Mouse (Mus musculus) ES-E14 (cell line): ENCODE measurements around the gene Gps2. TPM values are rescaled to one million over a fixed set of nuclear protein-coding genes. Genes with fewer than 3 reads are reported as not detected.

Experiments used
- DNase-seq: peaks from one replicate; pipeline ENCODE4 v3.0.0-alpha.2; 2013; ENCODE audit warnings: low read depth, low spot score
- H3K27ac ChIP-seq: 2 replicates; pipeline ENCODE4 v1.5.1; 2012; ENCODE audit warnings: low read depth, mild to moderate bottlenecking, low read length, moderate library complexity, mixed read lengths; ENCODE audit not compliant: poor library complexity, insufficient read depth, severe bottlenecking
- H3K36me3 ChIP-seq: 2 replicates; pipeline ENCODE4 v1.6.1; 2012; ENCODE audit warnings: mild to moderate bottlenecking, low read length, moderate library complexity, mixed read lengths; ENCODE audit not compliant: control insufficient read depth, poor library complexity, insufficient read depth, severe bottlenecking
- H3K4me1 ChIP-seq, 2 experiments: fragments of 150-350 bp in 1 of 2; sonication (generic) in 1 of 2; 2 replicates each; pipeline ENCODE4 v1.6.1; 2012; ENCODE audit warnings: low read length in 2 of 2, mild to moderate bottlenecking in 1 of 2, mixed read lengths in 1 of 2; ENCODE audit not compliant: control insufficient read depth in 2 of 2, insufficient read depth in 2 of 2, poor library complexity in 1 of 2
- H3K4me3 ChIP-seq, 2 experiments: fragments of 150-350 bp in 1 of 2; sonication (generic) in 1 of 2; 2 replicates each; pipeline ENCODE4 v1.5.1; 2012; ENCODE audit warnings: low read length in 2 of 2, low read depth in 1 of 2, mild to moderate bottlenecking in 1 of 2, mixed read lengths in 1 of 2; ENCODE audit not compliant: insufficient read depth in 1 of 2, poor library complexity in 1 of 2, severe bottlenecking in 1 of 2
- H3K9ac ChIP-seq: 2 replicates; pipeline ENCODE4 v1.6.1; 2012; ENCODE audit warnings: low read depth, mild to moderate bottlenecking, low read length, mixed read lengths; ENCODE audit not compliant: poor library complexity, insufficient read depth, severe bottlenecking
- H3K9me3 ChIP-seq: fragments of 150-350 bp; sonication (generic); 2 replicates; pipeline ENCODE4 v1.6.1; 2012; ENCODE audit warnings: low read depth, mild to moderate bottlenecking, low read length; ENCODE audit not compliant: control insufficient read depth, insufficient read depth
- CHD2 ChIP-seq: IDR thresholded peaks from 2 replicates; pipeline ENCODE4 v1.6.1; 2014; ENCODE audit warnings: mild to moderate bottlenecking, low read depth, low read length, inconsistent platforms
- HCFC1 ChIP-seq: IDR thresholded peaks from 2 replicates; pipeline ENCODE4 v1.6.1; 2012; ENCODE audit warnings: low read length, inconsistent platforms, borderline replicate concordance; ENCODE audit not compliant: insufficient read depth
- MAFK ChIP-seq: IDR thresholded peaks from 2 replicates; pipeline ENCODE4 v1.6.1; 2014; ENCODE audit warnings: mild to moderate bottlenecking, low read depth, low read length, inconsistent platforms; ENCODE audit not compliant: insufficient read depth
- ZC3H11A ChIP-seq: IDR thresholded peaks from 2 replicates; pipeline ENCODE4 v1.6.1; 2012; ENCODE audit warnings: low read depth, mild to moderate bottlenecking, inconsistent platforms, low read length, borderline replicate concordance
- ZNF384 ChIP-seq: IDR thresholded peaks from 2 replicates; pipeline ENCODE4 v1.6.1; 2012; ENCODE audit warnings: low read depth, low read length, inconsistent platforms
- in situ Hi-C, 2 experiments: fragments of 600-800 bp; cut with MboI; formaldehyde crosslinking; loops; one replicate each; pipeline ENCODE4 v1.15.1; 2025; ENCODE audit warnings: low sequenced_read_pairs in 2 of 2, inconsistent platforms in 1 of 2; ENCODE audit not compliant: unreplicated experiment in 2 of 2
- total RNA-seq: library from RNA; depleted of rRNA; stranded (reverse); fragments of 300-350 nt; gene quantifications from 2 replicates; pipeline ENCODE4 v1.2.3, GENCODE M21; 2012

Gene Gps2
- total RNA-seq, 1 experiment: 15.5 TPM

DNA sequence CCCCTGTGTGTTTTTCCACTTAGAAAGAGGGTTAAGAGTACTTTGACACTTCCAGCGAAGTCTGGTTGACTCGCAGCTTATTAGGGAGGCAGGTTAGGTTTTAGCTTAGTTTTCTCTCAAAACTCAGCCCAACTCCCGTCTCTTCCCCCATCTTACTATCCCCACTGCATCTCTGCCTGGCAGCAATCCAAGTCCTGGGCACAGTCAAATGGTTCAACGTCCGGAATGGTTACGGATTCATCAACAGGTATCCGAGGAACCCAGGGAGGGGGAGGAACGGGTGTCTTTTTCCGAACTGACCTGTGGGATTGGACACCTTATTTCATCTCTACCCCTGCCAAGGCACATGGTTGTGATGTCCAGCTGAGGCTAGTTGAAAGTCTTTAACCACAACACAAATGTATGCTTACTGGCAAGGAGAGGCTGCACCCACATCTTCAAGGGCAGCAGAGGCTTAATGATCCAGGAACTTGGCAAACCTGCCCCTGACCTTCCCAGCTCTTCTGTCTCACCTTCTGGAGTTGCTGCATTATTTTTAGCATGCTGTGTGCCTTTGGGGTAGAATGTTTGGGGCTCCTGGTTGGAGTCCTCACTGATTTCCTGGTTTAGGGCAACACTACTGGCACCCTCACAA lies 23.1 kb downstream of the Gps2 start:
- no peak for DNase-seq
- Histone ChIP-seq H3K27ac (no peak overlapping the region), H3K9ac (peak overlapping the region; percentile 49; the same call in 1 of the 2 replicates), H3K9me3 (no peaks in the 10 kb centered on the region), H3K4me1 (peaks cover 0 to 24% of the 10 kb centered on the region in 2 experiments; a peak in 2 of 4 replicates), H3K36me3 (no peaks in the 10 kb centered on the region), H3K4me3 (peak overlapping the region; percentile 59 to 82; a peak in 3 of 4 replicates)
- in situ Hi-C loops: loop anchor here in 1 of 2 experiments (10.0 kb wide), 1 partner anchor 278 kb away; the partner anchor contains the start of gene Slc16a11
- TF ChIP-seq MAFK (no peak), ZNF384 (no peak), HCFC1 (no peak), CHD2 (no peak), ZC3H11A (no peak)

DNA sequence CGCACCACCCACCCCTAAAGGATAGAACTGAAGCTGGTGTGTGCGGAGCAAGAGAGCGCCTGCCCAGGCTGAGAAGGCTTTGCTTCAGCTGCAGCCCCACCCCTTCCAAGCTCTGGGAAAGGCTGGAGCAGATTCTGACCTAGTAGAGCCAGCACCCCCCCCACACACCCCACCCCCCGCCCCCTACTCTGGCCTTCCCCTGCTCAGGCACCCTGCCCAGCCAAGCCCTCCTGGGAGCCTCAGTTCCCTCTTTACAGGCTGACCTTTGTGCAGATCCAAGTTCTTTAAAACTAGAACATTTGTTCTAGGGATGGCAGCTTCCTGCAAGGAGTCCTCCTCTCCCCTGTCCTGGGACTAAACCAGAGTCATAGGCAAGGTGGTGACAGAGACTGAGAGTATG lies 23.7 kb downstream of the Gps2 start:
- Histone ChIP-seq H3K9me3 (no peaks in the 10 kb centered on the region), H3K36me3 (no peaks in the 10 kb centered on the region), H3K4me3 (no peak overlapping the region), H3K9ac (no peak overlapping the region), H3K27ac (no peak overlapping the region), H3K4me1 (peaks cover 0 to 24% of the 10 kb centered on the region in 2 experiments; a peak in 2 of 4 replicates)
- DNase-seq: no peak
- in situ Hi-C loops: loop anchor here in 1 of 2 experiments (10.0 kb wide), 1 partner anchor 277 kb away; the partner anchor contains the start of gene Slc16a11
- TF ChIP-seq CHD2 (no peak), ZNF384 (no peak), HCFC1 (no peak), MAFK (no peak), ZC3H11A (no peak)

DNA sequence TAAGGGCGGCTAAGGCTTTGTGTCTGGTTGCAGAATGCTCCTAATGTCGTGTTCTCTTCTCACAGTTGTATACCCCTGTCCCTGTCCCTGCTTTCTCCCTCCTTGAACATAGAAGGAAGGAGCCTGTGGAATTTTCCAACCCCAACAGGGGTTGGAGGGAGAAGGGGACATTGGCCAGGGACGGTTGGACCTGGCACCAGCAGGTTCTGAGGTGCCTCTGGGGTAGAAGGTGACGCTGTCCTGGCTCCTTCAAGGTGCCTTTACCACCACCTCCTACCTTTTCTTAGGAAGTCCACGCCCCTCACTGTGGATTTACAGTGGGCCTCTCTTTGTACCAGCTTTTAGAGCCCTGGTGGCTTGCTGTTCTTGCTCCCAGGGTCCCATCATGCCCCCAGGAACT lies 24.1 kb downstream of the Gps2 start:
- Histone ChIP-seq H3K9me3 (no peaks in the 10 kb centered on the region), H3K36me3 (no peaks in the 10 kb centered on the region), H3K9ac (no peak overlapping the region), H3K4me3 (no peak overlapping the region), H3K27ac (no peak overlapping the region), H3K4me1 (peaks cover 0 to 24% of the 10 kb centered on the region in 2 experiments; a peak in 2 of 4 replicates)
- no peak for TF ChIP-seq HCFC1
- no peak for TF ChIP-seq CHD2
- TF ChIP-seq MAFK: no peak
- no peak for TF ChIP-seq ZC3H11A
- TF ChIP-seq ZNF384: no peak
- in situ Hi-C loops: loop anchor here in 1 of 2 experiments (10.0 kb wide), 1 partner anchor 277 kb away; the partner anchor contains the start of gene Slc16a11
- no peak for DNase-seq

DNA sequence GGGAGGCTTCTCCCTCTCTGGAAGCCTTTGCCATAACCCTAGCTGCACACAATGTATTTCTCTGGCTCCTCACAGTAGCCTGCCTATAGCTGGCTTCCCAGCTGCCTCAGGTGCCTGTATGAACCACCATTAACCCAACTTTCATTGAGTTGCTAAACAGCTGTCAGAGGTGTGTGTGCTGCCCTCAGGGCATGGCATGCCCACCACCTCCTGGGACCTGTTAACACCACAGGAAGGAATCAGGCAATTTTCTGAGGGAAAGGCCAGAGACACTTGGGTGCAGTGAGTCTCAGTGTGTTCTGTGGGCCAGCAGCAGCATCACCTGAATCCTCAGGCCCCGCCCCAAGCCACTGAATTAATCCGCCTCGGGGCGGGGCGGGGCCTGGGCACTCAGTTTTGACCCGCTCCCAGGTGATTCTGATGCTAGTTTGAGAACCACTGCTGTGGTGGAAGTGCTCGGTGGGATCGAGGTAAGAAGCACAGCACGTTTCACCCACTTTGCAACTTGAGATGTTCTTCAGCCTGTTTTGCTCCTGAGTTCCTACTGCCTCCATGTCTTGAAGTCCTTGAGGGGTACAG lies 24.8 kb downstream of the Gps2 start:
- DNase-seq: no peak
- Histone ChIP-seq H3K36me3 (no peaks in the 10 kb centered on the region), H3K9me3 (no peaks in the 10 kb centered on the region), H3K27ac (no peak overlapping the region), H3K4me3 (no peak overlapping the region), H3K4me1 (peaks cover 0 to 24% of the 10 kb centered on the region in 2 experiments; a peak in 2 of 4 replicates), H3K9ac (no peak overlapping the region)
- in situ Hi-C loops: loop anchor here in 1 of 2 experiments (10.0 kb wide), 1 partner anchor 276 kb away; the partner anchor contains the start of gene Slc16a11
- TF ChIP-seq HCFC1 (no peak), ZNF384 (no peak), MAFK (no peak), ZC3H11A (no peak), CHD2 (no peak)
